Mouse (Mus musculus): ENCODE results near the gene Aven. TPM values are rescaled to one million over a fixed set of nuclear protein-coding genes. Genes with fewer than 3 reads are reported as not detected.

The Aven gene
- polyA plus RNA-seq, 1 experiment = 10.8 TPM

- H3K4me3 ChIP-seq (ENCODE audit: insufficient read depth, low read length) = no peak overlapping the region
- H3K4me1 ChIP-seq (ENCODE audit: control insufficient read depth, insufficient read depth, low read length) = peaks cover 1% of the 10 kb centered on the region; the same call in 1 of the 2 replicates
- no peak overlapping the region for H3K27ac ChIP-seq (ENCODE audit: insufficient read depth, low read length)
- TF ChIP-seq POLR2A (IDR thresholded peaks at IDR 0.05; ENCODE audit: extremely low read depth, insufficient read depth, low read length) = no peak
These were observed 113.8 kb downstream of the Aven start for GRCm38 (mm10) chr2:112606536-112606935.

GRCm38 (mm10) chr2:112612628-112613027, 119.9 kb downstream of the Aven start:
- TF ChIP-seq CTCF (IDR thresholded peaks at IDR 0.05; ENCODE audit: extremely low read depth, insufficient read depth, low read length) (no peak), POLR2A (IDR thresholded peaks at IDR 0.05; ENCODE audit: extremely low read depth, insufficient read depth, low read length) (no peak)
- Histone ChIP-seq H3K4me1 (ENCODE audit: control insufficient read depth, insufficient read depth, low read length) (no peaks in the 10 kb centered on the region), H3K4me3 (ENCODE audit: insufficient read depth, low read length) (no peak overlapping the region), H3K27ac (ENCODE audit: insufficient read depth, low read length) (no peak overlapping the region)

- TF ChIP-seq POLR2A (IDR thresholded peaks at IDR 0.05; ENCODE audit: extremely low read depth, insufficient read depth, low read length) (no peak), CTCF (IDR thresholded peaks at IDR 0.05; ENCODE audit: extremely low read depth, insufficient read depth, low read length) (no peak)
- H3K4me3 ChIP-seq (ENCODE audit: insufficient read depth, low read length) = no peak overlapping the region
- no peaks in the 10 kb centered on the region for H3K4me1 ChIP-seq (ENCODE audit: control insufficient read depth, insufficient read depth, low read length)
- no peak overlapping the region for H3K27ac ChIP-seq (ENCODE audit: insufficient read depth, low read length)
These were observed 121.6 kb downstream of the Aven start for GRCm38 (mm10) chr2:112614375-112614774.

- H3K4me1 ChIP-seq (ENCODE audit: control insufficient read depth, insufficient read depth, low read length) = no peaks in the 10 kb centered on the region
These were observed 124.4 kb downstream of the Aven start for GRCm38 (mm10) chr2:112617206-112617605.

GRCm38 (mm10) chr2:112625156-112625555, 132.4 kb downstream of the Aven start:
- no peak overlapping the region for H3K27ac ChIP-seq (ENCODE audit: insufficient read depth, low read length)
- H3K4me1 ChIP-seq (ENCODE audit: control insufficient read depth, insufficient read depth, low read length) = no peaks in the 10 kb centered on the region
- H3K4me3 ChIP-seq (ENCODE audit: insufficient read depth, low read length) = no peak overlapping the region
- TF ChIP-seq CTCF (IDR thresholded peaks at IDR 0.05; ENCODE audit: extremely low read depth, insufficient read depth, low read length) = no peak
- TF ChIP-seq POLR2A (IDR thresholded peaks at IDR 0.05; ENCODE audit: extremely low read depth, insufficient read depth, low read length) = no peak

More at GRCm38 (mm10) chr2:112617206-112617605, 124.4 kb downstream of the Aven start:
- TF ChIP-seq POLR2A (IDR thresholded peaks at IDR 0.05; ENCODE audit: extremely low read depth, insufficient read depth, low read length) = no peak
- TF ChIP-seq CTCF (IDR thresholded peaks at IDR 0.05; ENCODE audit: extremely low read depth, insufficient read depth, low read length) = no peak
- Histone ChIP-seq H3K27ac (ENCODE audit: insufficient read depth, low read length) (no peak overlapping the region), H3K4me3 (ENCODE audit: insufficient read depth, low read length) (no peak overlapping the region)

GRCm38 (mm10) chr2:112630669-112631068, 137.9 kb downstream of the Aven start:
- no peak overlapping the region for H3K27ac ChIP-seq (ENCODE audit: insufficient read depth, low read length)
- no peaks in the 10 kb centered on the region for H3K4me1 ChIP-seq (ENCODE audit: control insufficient read depth, insufficient read depth, low read length)
- TF ChIP-seq CTCF (IDR thresholded peaks at IDR 0.05; ENCODE audit: extremely low read depth, insufficient read depth, low read length) (no peak), POLR2A (IDR thresholded peaks at IDR 0.05; ENCODE audit: extremely low read depth, insufficient read depth, low read length) (no peak)
- no peak overlapping the region for H3K4me3 ChIP-seq (ENCODE audit: insufficient read depth, low read length)

- Histone ChIP-seq H3K4me3 (ENCODE audit: insufficient read depth, low read length) (no peak overlapping the region), H3K4me1 (ENCODE audit: control insufficient read depth, insufficient read depth, low read length) (peaks cover 1% of the 10 kb centered on the region; the same call in 1 of the 2 replicates), H3K27ac (ENCODE audit: insufficient read depth, low read length) (no peak overlapping the region)
- TF ChIP-seq CTCF (IDR thresholded peaks at IDR 0.05; ENCODE audit: extremely low read depth, insufficient read depth, low read length) (no peak), POLR2A (IDR thresholded peaks at IDR 0.05; ENCODE audit: extremely low read depth, insufficient read depth, low read length) (no peak)
These were observed 139.8 kb downstream of the Aven start for GRCm38 (mm10) chr2:112632536-112632935.

- no peak overlapping the region for H3K4me3 ChIP-seq (ENCODE audit: insufficient read depth, low read length)
- TF ChIP-seq CTCF (IDR thresholded peaks at IDR 0.05; ENCODE audit: extremely low read depth, insufficient read depth, low read length) (no peak), POLR2A (IDR thresholded peaks at IDR 0.05; ENCODE audit: extremely low read depth, insufficient read depth, low read length) (no peak)
- no peak overlapping the region for H3K27ac ChIP-seq (ENCODE audit: insufficient read depth, low read length)
- peaks cover 1% of the 10 kb centered on the region; the same call in 1 of the 2 replicates for H3K4me1 ChIP-seq (ENCODE audit: control insufficient read depth, insufficient read depth, low read length)
These were observed 144.4 kb downstream of the Aven start for GRCm38 (mm10) chr2:112637206-112637605.

GRCm38 (mm10) chr2:112653836-112654235, 161.1 kb downstream of the Aven start:
- Histone ChIP-seq H3K27ac (ENCODE audit: insufficient read depth, low read length) (no peak overlapping the region), H3K4me3 (ENCODE audit: insufficient read depth, low read length) (no peak overlapping the region), H3K4me1 (ENCODE audit: control insufficient read depth, insufficient read depth, low read length) (no peaks in the 10 kb centered on the region)
- TF ChIP-seq POLR2A (IDR thresholded peaks at IDR 0.05; ENCODE audit: extremely low read depth, insufficient read depth, low read length) (no peak), CTCF (IDR thresholded peaks at IDR 0.05; ENCODE audit: extremely low read depth, insufficient read depth, low read length) (no peak)

- no peak for TF ChIP-seq POLR2A (IDR thresholded peaks at IDR 0.05; ENCODE audit: extremely low read depth, insufficient read depth, low read length)
- Histone ChIP-seq H3K4me1 (ENCODE audit: control insufficient read depth, insufficient read depth, low read length) (no peaks in the 10 kb centered on the region), H3K27ac (ENCODE audit: insufficient read depth, low read length) (no peak overlapping the region), H3K4me3 (ENCODE audit: insufficient read depth, low read length) (no peak overlapping the region)
These were observed 163.4 kb downstream of the Aven start for GRCm38 (mm10) chr2:112656131-112656530.

- no peak for TF ChIP-seq CTCF (IDR thresholded peaks at IDR 0.05; ENCODE audit: extremely low read depth, insufficient read depth, low read length)
- TF ChIP-seq POLR2A (IDR thresholded peaks at IDR 0.05; ENCODE audit: extremely low read depth, insufficient read depth, low read length) = no peak
- Histone ChIP-seq H3K4me1 (ENCODE audit: control insufficient read depth, insufficient read depth, low read length) (no peaks in the 10 kb centered on the region), H3K27ac (ENCODE audit: insufficient read depth, low read length) (no peak overlapping the region), H3K4me3 (ENCODE audit: insufficient read depth, low read length) (no peak overlapping the region)
These were observed 176.7 kb downstream of the Aven start for GRCm38 (mm10) chr2:112669461-112669860.
